Mouse (Mus musculus) kidney, postnatal 25 days (tissue): Measurements from ENCODE around the gene Ctnnd2.

ENCODE experiments used
- DNase-seq, 2 experiments: peaks; one replicate each; pipeline ENCODE4 v3.0.0; 2021; ENCODE audit warnings: mixed read lengths in 2 of 2

Ctnnd2 gene

DNA sequence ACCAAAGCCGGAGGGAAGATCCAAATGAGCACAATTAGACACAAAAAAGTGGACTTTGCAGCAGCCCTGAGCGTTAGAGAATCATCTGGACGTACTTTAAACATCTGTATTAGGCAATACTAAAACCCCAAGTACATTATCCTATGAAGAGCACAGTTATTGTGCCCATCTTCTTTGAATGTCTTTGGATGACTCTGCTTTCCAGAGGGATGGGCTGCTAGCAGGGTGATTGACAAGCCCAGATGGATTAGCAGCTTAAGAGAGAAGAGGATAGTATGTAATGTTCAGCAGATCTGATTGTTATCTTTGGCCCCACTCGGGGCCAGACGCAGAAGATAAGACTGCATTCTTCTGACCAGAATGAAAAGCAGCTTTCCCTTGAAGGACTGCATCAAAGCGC, 214.9 kb downstream of the Ctnnd2 start:
- no peak for DNase-seq

- DNase-seq, result no peak
Observed at GRCm38 (mm10) chr15:30401111-30401510, 228.7 kb downstream of the Ctnnd2 start.

DNA sequence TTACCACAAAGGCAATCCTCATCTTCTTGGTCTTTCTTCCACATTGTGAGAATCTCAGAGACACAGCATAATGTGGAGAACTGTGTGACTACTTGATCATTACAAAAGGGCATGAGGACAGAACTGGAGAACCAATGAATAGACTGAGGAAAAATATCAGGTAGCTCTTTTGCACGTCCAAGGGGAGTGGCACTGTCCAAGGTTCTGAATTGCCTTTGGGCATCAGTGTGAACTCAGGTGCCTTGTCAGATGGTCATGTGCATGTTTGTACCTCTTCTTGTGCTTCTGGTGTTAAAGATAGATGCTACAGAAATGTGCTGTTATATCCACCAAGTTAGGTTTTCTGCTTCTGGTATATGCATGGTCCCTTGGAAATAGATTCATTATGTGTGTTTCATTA, 233.9 kb downstream of the Ctnnd2 start:
- no peak for DNase-seq

- no peak for DNase-seq
Observed at GRCm38 (mm10) chr15:30423146-30423545, 250.8 kb downstream of the Ctnnd2 start.

DNA sequence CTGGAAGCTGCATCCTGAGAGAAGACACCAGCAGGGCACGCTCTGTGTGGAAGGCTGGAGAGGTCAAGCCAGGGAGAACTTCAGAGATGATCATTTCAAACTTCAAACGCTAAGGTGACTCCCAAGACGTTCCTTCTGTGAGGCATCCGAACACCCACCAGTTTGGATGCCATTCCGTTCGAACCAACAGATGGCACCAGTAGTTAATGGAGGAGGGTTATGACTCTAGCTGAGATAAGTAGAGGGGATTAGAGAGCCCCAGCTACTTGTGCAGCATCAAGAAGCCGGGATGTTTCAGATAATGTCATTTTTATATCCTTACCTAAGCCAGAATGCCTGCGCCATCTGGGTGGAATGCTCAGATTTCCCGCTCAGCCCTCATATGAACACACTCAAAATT, 251.9 kb downstream of the Ctnnd2 start:
- no peak for DNase-seq

DNA sequence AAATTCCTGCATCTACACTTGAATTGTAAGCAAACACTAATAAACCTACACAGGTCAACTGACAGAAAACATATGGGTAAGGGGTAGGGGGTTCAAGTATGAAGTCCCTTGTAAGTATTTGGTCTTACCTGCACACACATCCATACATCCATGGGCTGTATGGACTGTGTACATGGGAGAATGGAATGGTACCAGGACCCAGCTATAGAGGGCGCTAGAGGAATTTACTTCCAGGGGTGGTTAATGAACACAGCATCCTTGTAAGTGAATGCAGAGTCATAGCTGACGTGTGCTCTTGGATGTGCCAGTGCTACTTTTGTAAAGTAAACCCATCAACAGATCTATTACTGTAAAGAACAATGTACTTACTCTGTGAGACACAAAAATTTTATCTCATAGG, 254.9 kb downstream of the Ctnnd2 start:
- peak in 1 of 2 experiments; percentile 39 for DNase-seq

GRCm38 (mm10) chr15:30439045-30439444, 266.7 kb downstream of the Ctnnd2 start:
- DNase-seq, result no peak

- DNase-seq, result no peak
Observed at GRCm38 (mm10) chr15:30450765-30451164, 278.4 kb downstream of the Ctnnd2 start.

- DNase-seq, result no peak
Observed at GRCm38 (mm10) chr15:30451921-30452320, 279.5 kb downstream of the Ctnnd2 start.

- DNase-seq, result no peak
Observed at GRCm38 (mm10) chr15:30457541-30458250, 285.3 kb downstream of the Ctnnd2 start.

- no peak for DNase-seq
Observed at GRCm38 (mm10) chr15:30458671-30459070, 286.3 kb downstream of the Ctnnd2 start.

- DNase-seq, result no peak
Observed at GRCm38 (mm10) chr15:30460341-30461125, 288.1 kb downstream of the Ctnnd2 start.

- no peak for DNase-seq
Observed at GRCm38 (mm10) chr15:30462804-30463423, 290.5 kb downstream of the Ctnnd2 start.

DNA sequence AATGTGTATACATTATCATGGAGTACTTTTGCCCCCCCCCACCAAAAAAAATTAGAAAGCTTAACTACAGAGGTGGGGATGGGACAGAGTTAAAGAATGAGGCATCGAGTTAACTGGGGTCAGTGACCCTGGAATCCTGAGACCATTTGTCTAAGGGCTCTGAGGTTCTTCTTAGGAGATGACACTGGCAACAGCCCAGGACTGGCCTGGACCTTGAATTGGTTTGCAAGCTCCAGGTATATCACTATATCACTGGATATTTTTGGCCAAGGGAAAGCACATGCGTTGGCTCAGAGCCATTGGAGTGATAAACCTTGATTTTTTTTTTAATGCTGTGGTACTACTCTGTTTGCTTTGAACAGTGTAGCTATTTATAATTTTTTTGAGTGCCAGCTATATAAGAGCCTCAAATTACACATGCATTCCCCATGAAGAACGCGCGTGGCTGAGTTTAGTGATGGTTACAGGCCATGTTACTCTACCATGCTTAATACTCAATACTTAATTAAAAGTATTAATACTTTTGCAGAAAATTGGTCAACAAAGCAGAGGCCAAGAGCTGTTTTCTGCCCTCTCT, 291.2 kb downstream of the Ctnnd2 start:
- DNase-seq, result no peak

- DNase-seq, result no peak
Observed at GRCm38 (mm10) chr15:30466950-30467543, 294.7 kb downstream of the Ctnnd2 start.

DNA sequence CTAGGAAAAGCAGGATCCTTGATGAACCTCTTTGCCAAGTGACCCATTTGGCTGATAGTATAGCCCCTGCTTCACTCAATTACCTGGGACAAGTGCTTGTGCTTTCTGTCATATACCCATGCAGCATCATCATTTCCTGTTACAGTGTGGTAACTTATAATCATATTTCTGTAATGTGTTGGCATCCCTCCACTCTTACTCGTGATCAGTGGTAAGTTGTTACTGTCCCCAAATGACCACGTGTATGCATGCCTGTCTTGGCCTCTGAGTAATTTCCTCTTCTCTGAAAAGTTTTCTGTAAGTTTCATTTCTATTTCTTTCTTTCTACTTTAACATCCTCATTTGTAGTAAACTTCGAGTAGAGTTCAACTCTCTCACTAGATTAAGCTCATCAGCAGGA, 296.4 kb downstream of the Ctnnd2 start:
- no peak for DNase-seq

DNA sequence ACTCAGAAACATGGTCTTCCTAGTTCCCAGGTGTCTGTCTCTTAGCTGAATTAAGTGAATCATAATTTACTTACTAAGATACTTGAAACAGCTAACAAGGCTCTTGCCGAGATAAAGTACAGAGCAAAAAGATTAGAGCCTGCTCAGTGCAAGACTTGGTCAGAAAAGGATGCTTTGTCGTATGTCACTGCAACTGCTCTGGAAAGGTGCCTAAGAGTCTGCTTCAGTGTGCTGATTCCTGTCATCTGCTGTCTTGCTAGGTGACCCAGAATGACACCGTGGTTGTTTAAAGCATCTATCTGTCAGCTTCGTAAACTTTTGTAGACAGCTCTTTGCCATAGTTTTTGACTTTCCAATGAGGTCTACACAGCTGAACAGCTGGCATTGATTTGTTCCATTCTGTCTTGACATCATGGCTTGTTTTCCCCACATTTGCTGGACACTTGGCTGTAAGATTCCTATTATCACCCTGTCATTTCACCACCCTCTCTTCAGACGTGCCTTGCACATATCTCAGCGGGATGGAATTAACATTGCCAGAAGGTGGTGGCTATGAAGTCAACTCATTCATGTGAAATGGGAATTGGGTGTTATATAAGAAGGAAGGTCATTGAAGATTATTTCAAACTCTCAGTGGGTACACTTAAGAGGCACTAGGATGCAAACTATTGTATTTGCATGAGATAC, 299.0 kb downstream of the Ctnnd2 start:
- DNase-seq, result no peak

GRCm38 (mm10) chr15:30480676-30481075, 308.3 kb downstream of the Ctnnd2 start:
- DNase-seq, result no peak

GRCm38 (mm10) chr15:30506476-30506875, 334.1 kb downstream of the Ctnnd2 start:
- no peak for DNase-seq

DNA sequence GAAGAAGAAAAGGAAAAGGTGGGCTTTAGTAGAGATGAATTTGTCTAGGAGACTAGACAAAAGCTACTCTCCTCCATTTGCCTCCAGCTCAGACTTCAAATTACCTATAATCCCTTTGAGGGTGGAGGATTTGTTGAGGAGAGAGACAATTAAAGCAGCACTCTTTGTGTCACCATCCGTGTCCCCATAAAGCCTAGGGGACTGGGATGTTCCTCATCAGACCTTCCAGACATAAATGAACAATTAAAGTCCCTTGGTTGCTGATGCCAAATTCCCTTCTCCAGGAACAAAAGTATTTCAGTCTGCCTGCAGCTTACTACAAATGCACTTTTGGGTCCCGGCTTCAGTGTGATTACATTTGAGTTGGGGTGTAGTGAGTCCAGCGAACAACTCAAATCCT, 340.1 kb downstream of the Ctnnd2 start:
- DNase-seq, result no peak

DNA sequence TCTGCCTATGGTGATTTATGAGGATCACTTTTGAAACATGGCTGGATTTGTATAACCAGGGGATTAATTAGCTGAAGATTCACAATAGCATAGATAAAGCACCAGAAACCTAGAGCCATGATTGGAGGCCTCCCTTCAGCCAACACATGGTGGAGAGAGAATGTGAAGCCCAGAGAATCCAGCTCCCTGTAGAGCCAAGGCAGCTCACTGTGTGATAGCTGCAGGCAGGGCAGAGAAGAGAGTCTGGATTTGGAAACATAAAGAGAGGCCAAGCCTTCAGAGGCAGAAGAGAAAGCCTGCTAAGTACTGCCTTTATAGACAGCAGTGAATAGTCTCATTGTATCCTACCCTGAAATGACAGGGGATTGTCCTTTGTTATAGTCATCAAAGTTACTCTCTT, 340.7 kb downstream of the Ctnnd2 start:
- no peak for DNase-seq

DNA sequence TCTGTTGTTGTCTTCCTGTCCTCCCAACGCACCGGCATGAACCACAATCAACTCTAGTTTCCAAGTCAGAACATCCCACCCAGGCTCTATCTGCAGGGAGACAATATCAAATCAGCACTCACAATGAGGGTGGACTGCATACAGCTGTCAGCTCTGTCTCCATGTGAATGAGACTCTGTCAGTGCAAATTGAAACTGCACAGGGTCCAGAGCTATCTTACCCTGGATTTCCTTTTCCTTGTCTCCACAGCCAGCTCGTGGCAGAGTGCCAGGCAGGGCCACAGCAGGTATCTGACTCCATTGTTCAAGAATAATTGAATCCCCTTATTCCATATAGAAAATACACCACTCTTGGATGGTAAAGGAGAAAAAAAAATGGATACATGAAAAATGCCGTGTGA, 343.0 kb downstream of the Ctnnd2 start:
- DNase-seq, result peak; percentile 35 to 54

DNA sequence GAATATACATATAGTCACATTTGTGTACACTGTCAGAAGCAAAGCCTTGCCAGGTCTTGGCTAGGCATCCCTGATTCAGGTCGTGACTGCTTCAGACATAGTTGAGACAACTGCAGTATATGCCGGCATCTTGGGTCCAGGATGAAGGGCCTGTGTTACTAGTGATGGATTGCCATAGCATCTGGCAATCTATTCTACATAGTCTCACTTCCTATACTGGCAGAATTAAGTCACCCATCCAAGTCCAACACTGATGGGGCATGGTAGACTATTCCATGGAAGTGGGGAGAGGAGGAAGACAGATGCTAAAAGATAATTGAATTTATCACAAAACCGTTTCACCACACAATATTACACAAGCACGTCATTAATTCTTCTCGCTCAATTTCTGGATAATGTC, 369.1 kb downstream of the Ctnnd2 start:
- DNase-seq, result no peak
